Mouse (Mus musculus) forebrain, embryonic 10.5 days (tissue): Measurements from ENCODE around the gene Akap6. TPM values are rescaled to one million over a fixed set of nuclear protein-coding genes. Genes with fewer than 3 reads are reported as not detected.

ENCODE experiments used
- DNase-seq: peaks from one replicate; pipeline ENCODE4 v3.0.0-alpha.2; 2017; ENCODE audit warnings: low spot score; ENCODE audit errors: extremely low spot score
- H3K27ac ChIP-seq: fragments of 300-500 bp; sonication (generic); 2 replicates; pipeline ENCODE4 v1.5.1; 2016; ENCODE audit warnings: mild to moderate bottlenecking
- H3K27me3 ChIP-seq: fragments of 300-500 bp; sonication (generic); 2 replicates; pipeline ENCODE4 v1.6.1; 2016; ENCODE audit warnings: mild to moderate bottlenecking; ENCODE audit not compliant: poor library complexity, severe bottlenecking
- H3K36me3 ChIP-seq: fragments of 300-500 bp; sonication (generic); replicated peaks from 2 replicates; pipeline ENCODE4 v1.6.1; 2016; ENCODE audit warnings: mild to moderate bottlenecking, moderate library complexity
- H3K4me1 ChIP-seq: fragments of 300-500 bp; sonication (generic); 2 replicates; pipeline ENCODE4 v1.6.1; 2016
- H3K4me3 ChIP-seq: fragments of 300-500 bp; sonication (generic); 2 replicates; pipeline ENCODE4 v1.5.1; 2016; ENCODE audit warnings: mild to moderate bottlenecking, moderate library complexity
- H3K9me3 ChIP-seq: fragments of 300-500 bp; sonication (generic); 2 replicates; pipeline ENCODE4 v1.6.1; 2016; ENCODE audit warnings: mild to moderate bottlenecking, moderate library complexity
- WGBS: fragments of 180-500 bp; shearing (Covaris S2); methylation state at CpG from one replicate; pipeline ENCODE4 v1.1.7; 2016; 5-methylcytosine and 5-hydroxymethylcytosine counted together
- polyA plus RNA-seq: library from polyadenylated mRNA; unstranded; fragments of >200 nt; fragmentation: Nextera tagmentation; extraction: Ambion mirVana; gene quantifications from 2 replicates; pipeline ENCODE4 v1.2.1, GENCODE M21; 2016

Gene Akap6
- polyA plus RNA-seq, 1 experiment from 2014 or later, result 3.0 TPM

- 76% methylated on average over 7 of the region's 7 CpGs for WGBS
Measured at GRCm38 (mm10) chr12:52771931-52772330, 72.7 kb downstream of the Akap6 start.

GRCm38 (mm10) chr12:52772494-52773280 lies 73.5 kb downstream of the Akap6 start:
- Histone ChIP-seq H3K27me3 (no peaks in the 10 kb centered on the region), H3K4me3 (no peak overlapping the region), H3K4me1 (peaks cover 46% of the 10 kb centered on the region), H3K27ac (no peak overlapping the region), H3K36me3 (no peaks in the 10 kb centered on the region), H3K9me3 (no peaks in the 10 kb centered on the region)
- no peak for DNase-seq
- 59% methylated on average over 11 of the region's 11 CpGs for WGBS

More at GRCm38 (mm10) chr12:52771931-52772330, 72.7 kb downstream of the Akap6 start:
- no peak overlapping the region for H3K27ac ChIP-seq
- H3K4me3 ChIP-seq, result no peak overlapping the region
- H3K36me3 ChIP-seq, result no peaks in the 10 kb centered on the region
- H3K4me1 ChIP-seq, result peaks cover 46% of the 10 kb centered on the region
- H3K27me3 ChIP-seq, result no peaks in the 10 kb centered on the region
- DNase-seq, result no peak
- no peaks in the 10 kb centered on the region for H3K9me3 ChIP-seq

- DNase-seq, result no peak
- Histone ChIP-seq H3K27me3 (no peaks in the 10 kb centered on the region), H3K4me1 (peaks cover 46% of the 10 kb centered on the region), H3K27ac (no peak overlapping the region), H3K36me3 (no peaks in the 10 kb centered on the region), H3K9me3 (no peaks in the 10 kb centered on the region), H3K4me3 (no peak overlapping the region)
- WGBS, result 74% methylated on average over 3 of the region's 3 CpGs
Measured at GRCm38 (mm10) chr12:52773847-52774246, 74.7 kb downstream of the Akap6 start.

GRCm38 (mm10) chr12:52774382-52774781 lies 75.2 kb downstream of the Akap6 start:
- Histone ChIP-seq H3K9me3 (no peaks in the 10 kb centered on the region), H3K4me3 (no peak overlapping the region), H3K27ac (no peak overlapping the region), H3K4me1 (peaks cover 44% of the 10 kb centered on the region), H3K36me3 (no peaks in the 10 kb centered on the region), H3K27me3 (no peaks in the 10 kb centered on the region)
- DNase-seq, result no peak
- 28% methylated on average over 6 of the region's 6 CpGs for WGBS

GRCm38 (mm10) chr12:52780216-52780615 lies 81.0 kb downstream of the Akap6 start:
- H3K27ac ChIP-seq, result no peak overlapping the region
- H3K36me3 ChIP-seq, result no peaks in the 10 kb centered on the region
- no peak overlapping the region for H3K4me3 ChIP-seq
- 82% methylated on average over 5 of the region's 5 CpGs for WGBS
- H3K27me3 ChIP-seq, result peaks cover 8% of the 10 kb centered on the region
- no peaks in the 10 kb centered on the region for H3K9me3 ChIP-seq
- DNase-seq, result no peak
- peaks cover 14% of the 10 kb centered on the region for H3K4me1 ChIP-seq

- H3K27me3 ChIP-seq, result peaks cover 8% of the 10 kb centered on the region
- 78% methylated on average over 7 of the region's 7 CpGs for WGBS
Measured at GRCm38 (mm10) chr12:52781066-52781465, 81.9 kb downstream of the Akap6 start.

GRCm38 (mm10) chr12:52782902-52783441 lies 83.8 kb downstream of the Akap6 start:
- DNase-seq, result no peak
- Histone ChIP-seq H3K27ac (no peak overlapping the region), H3K27me3 (peaks cover 8% of the 10 kb centered on the region), H3K36me3 (no peaks in the 10 kb centered on the region), H3K4me3 (peak overlapping the region; percentile 38), H3K9me3 (no peaks in the 10 kb centered on the region), H3K4me1 (peaks cover 18% of the 10 kb centered on the region)
- 16% methylated on average over 14 of the region's 14 CpGs for WGBS

More at GRCm38 (mm10) chr12:52781066-52781465, 81.9 kb downstream of the Akap6 start:
- Histone ChIP-seq H3K4me1 (peaks cover 10% of the 10 kb centered on the region), H3K36me3 (no peaks in the 10 kb centered on the region), H3K9me3 (no peaks in the 10 kb centered on the region), H3K4me3 (no peak overlapping the region), H3K27ac (no peak overlapping the region)
- no peak for DNase-seq

- H3K9me3 ChIP-seq, result no peaks in the 10 kb centered on the region
- H3K36me3 ChIP-seq, result no peaks in the 10 kb centered on the region
- H3K27me3 ChIP-seq, result peaks cover 27% of the 10 kb centered on the region
- 0 out of 2 replicates have a peak overlapping the region, but pooled peaks have one; percentile 8 for H3K27ac ChIP-seq
- H3K4me1 ChIP-seq, result peaks cover 22% of the 10 kb centered on the region
- H3K4me3 ChIP-seq, result no peak overlapping the region
- no peak for DNase-seq
Measured at GRCm38 (mm10) chr12:52785217-52785616, 86.0 kb downstream of the Akap6 start.

- no peaks in the 10 kb centered on the region for H3K36me3 ChIP-seq
- H3K4me3 ChIP-seq, result no peak overlapping the region
- DNase-seq, result no peak
- H3K9me3 ChIP-seq, result no peaks in the 10 kb centered on the region
- peaks cover 26% of the 10 kb centered on the region for H3K27me3 ChIP-seq
- 19% methylated on average over 8 of the region's 8 CpGs for WGBS
- H3K4me1 ChIP-seq, result peaks cover 28% of the 10 kb centered on the region
- 0 out of 2 replicates have a peak overlapping the region, but pooled peaks have one; percentile 16 for H3K27ac ChIP-seq
Measured at GRCm38 (mm10) chr12:52790350-52790768, 91.2 kb downstream of the Akap6 start.

- DNase-seq, result no peak
- H3K9me3 ChIP-seq, result no peaks in the 10 kb centered on the region
- no peak overlapping the region for H3K4me3 ChIP-seq
- no peaks in the 10 kb centered on the region for H3K36me3 ChIP-seq
- peaks cover 37% of the 10 kb centered on the region for H3K4me1 ChIP-seq
- WGBS, result 87% methylated on average over 4 of the region's 4 CpGs
- H3K27ac ChIP-seq, result no peak overlapping the region
- H3K27me3 ChIP-seq, result peaks cover 17% of the 10 kb centered on the region
Measured at GRCm38 (mm10) chr12:52794131-52794530, 94.9 kb downstream of the Akap6 start.

GRCm38 (mm10) chr12:52795551-52796470 lies 96.6 kb downstream of the Akap6 start:
- H3K4me1 ChIP-seq, result peaks cover 27% of the 10 kb centered on the region
- H3K9me3 ChIP-seq, result no peaks in the 10 kb centered on the region
- H3K36me3 ChIP-seq, result no peaks in the 10 kb centered on the region
- H3K4me3 ChIP-seq, result no peak overlapping the region
- 92% methylated on average over 18 of the region's 18 CpGs for WGBS
- H3K27me3 ChIP-seq, result peaks cover 5% of the 10 kb centered on the region; the same call in 1 of the 2 replicates
- H3K27ac ChIP-seq, result no peak overlapping the region
- no peak for DNase-seq

GRCm38 (mm10) chr12:52796471-52796795 lies 97.2 kb downstream of the Akap6 start:
- Histone ChIP-seq H3K27me3 (no peaks in the 10 kb centered on the region), H3K27ac (no peak overlapping the region), H3K9me3 (no peaks in the 10 kb centered on the region), H3K4me1 (peaks cover 21% of the 10 kb centered on the region), H3K36me3 (no peaks in the 10 kb centered on the region), H3K4me3 (no peak overlapping the region)
- DNase-seq, result no peak
- WGBS, result 51% methylated on average over 4 of the region's 4 CpGs
